Mouse (Mus musculus) natural killer cell, adult 2 months (primary cell): ENCODE measurements around the gene Pkd1l1.

Experiments
- DNase-seq, 2 experiments: peaks; one replicate each; pipeline ENCODE4 v3.0.0; 2022; ENCODE audit warnings: low spot score in 2 of 2

The Pkd1l1 gene

DNA sequence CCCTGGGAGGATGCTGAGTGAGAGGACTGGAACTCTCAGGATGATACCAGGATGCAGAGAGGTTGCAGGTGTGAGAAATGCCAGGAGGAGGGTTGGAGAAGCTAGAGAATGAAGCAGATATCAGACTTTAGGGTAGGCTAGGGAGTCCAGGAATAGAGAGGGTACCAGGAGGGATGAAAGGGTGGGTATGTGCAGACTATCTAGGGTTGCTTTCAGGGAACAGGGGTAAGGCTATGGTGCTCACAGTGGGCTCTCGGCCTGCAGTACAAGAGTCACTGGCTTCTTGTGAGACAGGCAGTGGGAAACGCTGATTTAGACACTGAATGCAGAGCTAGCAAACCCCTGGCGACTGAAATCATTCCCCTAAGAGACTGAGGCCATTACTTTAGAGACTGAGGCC lies at the start of gene Pkd1l1:
TSS of gene Pkd1l1 (minus strand) at position 101 of the 400 bp plus-strand sequence.
- no peak for DNase-seq

DNA sequence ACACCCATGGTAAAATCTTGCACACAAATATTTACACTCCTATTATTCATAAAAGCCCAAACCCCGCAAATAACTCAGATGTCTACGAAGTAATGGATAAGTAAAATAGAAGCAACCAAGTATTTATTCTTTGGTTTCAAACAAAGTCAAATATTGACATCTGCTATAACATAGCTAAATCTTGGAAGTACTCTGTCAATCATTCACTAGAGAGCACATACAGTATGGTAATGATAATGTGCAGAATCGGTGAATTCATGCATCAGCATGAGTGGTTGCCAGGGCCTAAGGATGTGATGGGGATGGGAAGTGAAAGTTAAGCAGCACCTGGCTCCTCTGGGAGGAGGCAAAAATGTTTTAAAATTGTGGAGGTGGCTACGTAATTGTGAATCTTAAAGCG lies 47.1 kb upstream of the Pkd1l1 start:
- no peak for DNase-seq

DNA sequence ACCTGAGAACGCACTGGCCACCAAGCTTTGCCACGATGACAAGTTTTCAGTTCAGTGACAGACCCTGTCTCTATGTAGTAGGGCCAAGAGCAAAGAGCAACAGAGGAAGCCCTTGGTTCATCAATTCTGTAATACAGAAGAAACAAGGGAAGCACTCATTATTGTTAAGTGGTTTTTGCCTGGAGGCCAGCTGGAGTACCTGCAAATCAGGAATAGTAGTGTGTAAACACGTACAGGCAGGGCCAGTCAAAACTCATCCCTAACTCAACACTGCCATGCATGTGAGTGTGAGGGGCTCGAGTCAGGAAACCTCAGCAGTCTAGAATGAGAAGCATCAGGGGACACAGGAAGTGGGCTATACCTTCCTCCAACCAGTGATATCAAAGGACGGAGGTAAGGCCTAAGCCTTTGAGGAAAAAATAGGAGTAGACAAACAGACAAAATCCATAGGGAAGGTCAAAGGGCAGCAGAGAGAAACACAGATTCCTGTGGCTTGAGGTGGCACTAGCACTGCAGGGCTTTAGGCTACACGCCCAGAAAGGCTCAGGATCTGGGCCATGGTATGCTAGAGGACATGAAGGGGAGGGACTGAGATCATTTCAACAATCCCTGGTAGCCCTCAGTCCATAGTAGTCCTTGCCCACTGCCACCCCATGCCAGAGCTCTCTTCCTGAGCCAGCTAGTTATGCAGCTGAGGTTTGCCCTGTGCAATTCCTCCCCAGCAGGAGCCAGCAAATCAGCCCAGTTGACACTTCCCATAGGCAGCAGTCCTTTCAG lies 45.6 kb upstream of the Pkd1l1 start:
- no peak for DNase-seq

DNA sequence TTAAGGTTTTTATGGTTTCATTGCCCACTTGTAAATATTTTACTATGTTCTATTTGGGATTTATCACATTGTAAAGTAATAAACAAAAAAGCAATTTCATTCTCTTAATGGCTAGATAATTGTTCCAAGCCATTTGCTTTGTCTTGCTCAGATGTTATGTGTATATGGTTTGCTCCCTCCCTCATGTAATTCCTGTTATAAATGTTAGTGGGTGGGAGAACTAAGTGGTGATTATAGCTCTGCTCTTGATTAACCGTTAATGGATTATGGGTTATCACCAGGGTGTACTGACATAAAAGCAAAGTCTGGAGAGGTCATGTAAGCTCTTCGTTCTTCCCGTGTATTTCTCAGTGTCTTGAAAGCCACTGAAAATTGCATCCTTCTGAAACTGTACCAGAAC lies 41.7 kb upstream of the Pkd1l1 start:
- DNase-seq: no peak

DNA sequence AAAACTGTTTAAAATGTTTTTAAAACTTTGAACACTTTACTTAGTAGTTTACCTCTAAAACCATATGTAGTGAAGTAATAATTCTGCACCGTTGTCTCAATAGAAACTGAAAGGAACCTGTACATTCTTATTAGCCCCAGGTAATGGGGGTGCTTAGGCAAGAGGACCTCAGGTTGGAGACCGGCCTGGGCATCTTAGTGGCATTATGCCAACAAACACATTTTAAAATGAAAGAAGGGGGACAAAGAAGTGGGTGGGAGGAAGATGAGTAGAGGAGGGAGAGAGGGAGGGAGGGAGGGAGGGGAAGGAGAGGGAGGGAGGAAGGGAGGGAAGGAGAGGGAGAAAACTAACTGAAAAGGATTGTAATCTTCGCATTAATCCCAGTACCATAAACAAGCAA lies 38.3 kb upstream of the Pkd1l1 start:
- no peak for DNase-seq

DNA sequence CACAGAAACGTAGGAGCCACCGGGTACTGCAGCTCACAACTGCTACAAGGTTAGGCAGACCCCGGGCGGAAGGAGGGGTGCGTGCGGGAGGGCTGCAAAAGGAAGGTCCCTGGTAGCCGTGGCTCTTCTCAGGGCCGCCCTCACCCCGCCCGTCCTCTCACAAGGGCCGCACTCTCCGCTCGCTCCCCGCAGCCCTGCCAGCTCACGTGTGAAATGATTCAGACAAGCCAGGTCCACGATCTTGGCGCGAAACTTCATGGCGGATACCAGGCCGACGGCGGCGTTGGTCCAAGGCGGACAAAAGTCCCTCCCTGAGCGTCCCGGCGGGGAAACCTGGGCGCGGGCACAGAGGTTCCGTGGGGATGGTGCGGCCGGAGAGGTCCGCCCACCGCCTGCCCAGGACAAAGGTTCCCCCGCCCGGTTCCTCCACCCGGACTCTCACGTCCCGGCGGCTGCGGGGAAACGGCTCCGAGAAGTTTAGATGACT lies 37.8 kb upstream of the Pkd1l1 start, which contains the start of gene Hus1:
TSS of gene Hus1 (minus strand) at position 339 of the 487 bp plus-strand sequence.
- DNase-seq: peak; percentile 68 to 77

DNA sequence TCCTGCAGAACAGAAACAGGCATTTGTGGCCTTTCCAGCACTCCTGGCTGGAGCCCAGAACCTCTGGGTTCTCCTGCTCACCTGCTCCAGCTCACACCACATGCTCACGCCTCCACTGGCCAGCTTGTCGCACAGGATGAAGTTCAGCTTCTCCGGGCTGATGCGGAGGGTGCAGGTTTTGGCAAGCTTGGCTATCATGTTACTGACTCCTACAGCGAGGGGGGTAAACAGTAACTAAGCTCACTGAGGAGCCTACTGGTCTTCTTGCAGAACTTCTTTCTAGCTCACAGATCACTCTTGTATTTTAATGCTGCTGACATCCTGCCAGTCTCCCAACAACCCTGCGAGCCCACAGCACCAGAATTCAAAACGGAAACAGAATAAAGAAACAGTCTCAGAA lies 37.4 kb upstream of the Pkd1l1 start:
- DNase-seq: no peak

DNA sequence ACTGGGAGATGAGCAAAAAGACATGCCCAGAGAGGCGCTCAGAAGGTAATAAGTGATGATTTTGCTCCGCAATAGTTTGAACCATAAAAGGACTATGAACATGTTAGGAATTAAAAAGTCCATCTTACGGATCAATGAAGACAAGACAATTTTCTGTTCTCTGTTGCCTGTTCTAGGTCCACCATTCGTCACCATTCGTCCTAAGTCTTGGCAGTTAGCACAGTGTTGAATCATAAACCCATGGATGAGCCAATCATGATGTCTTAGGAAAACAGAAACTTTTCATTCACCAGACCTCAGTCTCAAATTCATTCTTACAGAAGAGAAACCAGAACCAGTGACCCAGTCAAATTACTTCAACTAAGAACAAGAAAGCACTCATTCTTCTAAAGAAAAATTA lies 35.7 kb upstream of the Pkd1l1 start:
- no peak for DNase-seq

DNA sequence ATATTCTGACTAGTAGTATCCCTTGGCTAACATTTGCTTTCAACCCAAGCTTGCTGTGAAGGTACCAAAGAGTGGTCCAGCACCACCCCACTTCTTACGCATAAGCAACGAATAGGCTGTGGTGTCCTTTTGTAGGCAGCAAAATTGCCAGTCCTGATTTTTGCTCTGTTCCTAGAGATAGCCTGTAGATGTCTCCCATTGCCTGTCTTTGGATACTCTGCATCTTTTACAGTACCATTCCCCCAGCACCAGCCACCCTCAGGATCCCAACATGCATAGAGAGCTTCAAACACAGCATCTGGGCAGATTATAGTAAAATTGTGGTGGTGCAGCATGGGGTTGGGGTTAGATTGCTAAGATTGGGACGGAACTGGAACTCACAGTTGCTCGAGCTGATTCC lies 15.0 kb upstream of the Pkd1l1 start:
- no peak for DNase-seq

DNA sequence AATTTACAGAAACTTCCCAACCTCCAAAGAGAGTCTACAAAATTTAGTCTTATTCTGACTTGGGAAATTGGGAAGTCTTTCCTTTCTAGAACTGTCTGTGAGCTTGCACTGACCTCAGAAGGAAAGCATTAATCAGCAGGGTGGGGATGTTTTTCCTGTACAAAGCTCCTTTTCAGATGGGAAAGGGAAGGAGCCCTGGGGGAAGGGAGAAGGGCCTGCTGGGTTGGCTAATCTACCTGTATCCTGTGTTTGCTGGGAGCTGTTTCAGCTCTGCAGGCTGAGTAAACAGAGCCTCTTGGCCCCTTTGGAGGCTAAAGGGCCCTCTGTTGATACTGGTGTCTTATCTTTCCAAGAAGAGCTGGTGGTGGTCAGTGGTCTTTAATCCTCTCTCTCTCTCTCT lies 13.0 kb upstream of the Pkd1l1 start:
- DNase-seq: no peak

DNA sequence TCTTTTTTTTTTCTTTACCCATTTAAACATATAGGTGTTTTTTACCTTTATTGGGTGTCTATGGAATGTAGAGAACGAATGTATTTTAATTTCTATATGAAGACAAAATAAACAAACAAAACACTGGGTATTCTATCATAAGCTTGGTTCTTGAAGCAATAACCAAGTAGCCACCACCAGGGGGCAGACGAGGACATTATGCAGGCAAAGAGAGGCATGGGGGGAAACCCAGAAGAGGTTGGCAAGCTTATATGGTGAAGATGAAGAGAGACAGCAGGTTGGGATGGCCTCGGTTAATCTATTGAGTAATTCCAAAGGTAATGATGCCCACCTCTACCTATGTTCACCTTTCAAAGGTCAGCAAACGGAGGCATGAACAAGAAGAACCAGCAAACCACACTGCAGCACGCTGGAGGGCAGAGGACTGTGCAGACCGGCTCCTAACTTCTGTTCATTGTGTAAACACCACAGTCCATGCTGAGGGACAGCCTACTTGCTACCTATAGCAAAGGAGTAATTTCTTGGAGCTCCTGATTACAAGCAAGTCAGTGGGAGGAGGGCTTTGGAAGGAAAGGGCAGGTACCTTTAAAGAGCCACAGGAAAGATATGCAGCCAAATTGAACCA lies 10.3 kb upstream of the Pkd1l1 start:
- peak; percentile 11 to 54 for DNase-seq

DNA sequence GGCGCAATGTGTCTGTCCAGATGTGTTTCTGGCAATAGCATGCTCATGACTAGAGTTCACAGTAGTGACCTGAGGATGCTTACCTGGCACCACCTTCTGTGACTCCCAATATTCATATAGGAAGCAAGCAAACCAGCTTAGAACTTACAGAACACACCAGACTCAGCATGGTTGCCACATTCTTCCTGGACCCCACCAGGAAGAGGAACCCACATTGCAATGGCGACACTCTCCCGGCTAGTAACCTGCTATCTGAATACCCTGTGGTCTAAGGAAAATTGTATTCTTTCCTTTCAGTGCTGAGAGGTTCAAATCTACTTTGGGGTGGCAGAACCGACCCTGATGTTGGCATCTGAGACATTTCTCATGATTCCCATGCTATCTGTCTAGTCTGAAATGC lies 5.1 kb upstream of the Pkd1l1 start:
- DNase-seq: no peak

DNA sequence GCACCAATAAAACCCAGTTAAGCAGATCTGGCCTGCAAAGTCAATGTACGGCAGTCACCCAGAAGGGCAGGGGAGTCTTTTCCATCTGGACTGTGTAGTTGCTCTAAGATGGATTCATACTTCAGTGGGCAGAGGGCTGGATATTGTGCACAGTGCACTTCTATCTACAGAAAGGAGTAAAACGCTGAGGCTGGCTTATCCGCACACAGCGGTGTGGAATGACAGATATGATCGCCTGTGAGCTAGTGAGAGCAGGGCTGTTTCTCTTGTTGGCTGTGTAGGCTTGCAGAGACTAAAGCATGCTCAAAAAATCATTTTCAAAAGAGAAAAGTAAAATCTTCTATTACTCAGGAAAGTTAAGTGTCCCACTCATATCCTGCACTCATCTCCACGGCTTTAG lies 973 bp downstream of the Pkd1l1 start:
- no peak for DNase-seq

DNA sequence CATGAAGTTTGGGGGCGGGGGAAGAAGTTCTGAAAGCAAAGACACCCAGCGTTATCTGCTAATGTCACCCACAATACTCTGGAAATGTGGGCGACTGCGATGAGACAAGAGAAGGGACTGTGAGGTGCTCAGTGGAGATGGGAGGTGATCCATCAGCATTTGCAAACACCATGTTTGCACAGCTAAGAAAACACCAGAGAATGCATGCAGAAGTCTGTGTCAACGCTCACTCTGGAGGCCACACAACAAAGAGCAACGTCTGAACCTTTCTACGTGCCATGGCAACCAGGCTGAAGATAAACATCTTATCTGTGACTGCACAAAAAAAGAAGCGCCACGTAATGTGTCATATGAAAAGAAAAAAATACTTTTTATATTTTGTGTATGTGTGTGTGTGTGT lies 2.6 kb downstream of the Pkd1l1 start:
- DNase-seq: no peak

DNA sequence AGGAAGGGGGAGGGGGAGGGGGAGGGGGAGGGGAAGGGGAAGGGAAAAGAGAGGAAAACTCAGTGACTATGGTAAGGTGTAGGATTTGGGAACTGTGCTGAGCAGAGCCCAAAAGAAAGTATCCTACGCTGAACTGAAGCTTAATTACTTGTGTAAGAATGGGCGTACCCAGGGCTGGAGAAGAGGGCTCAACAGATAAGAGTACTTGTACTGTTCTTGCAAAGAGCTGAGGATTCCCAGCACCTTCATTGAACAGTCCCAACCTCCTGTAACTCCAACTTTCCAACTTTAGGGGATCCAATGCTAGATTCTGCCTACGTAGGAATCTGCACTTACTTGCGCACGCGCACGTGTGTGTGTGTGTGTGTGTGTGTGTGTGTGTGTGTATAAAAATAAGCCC lies 5.0 kb downstream of the Pkd1l1 start:
- DNase-seq: no peak

DNA sequence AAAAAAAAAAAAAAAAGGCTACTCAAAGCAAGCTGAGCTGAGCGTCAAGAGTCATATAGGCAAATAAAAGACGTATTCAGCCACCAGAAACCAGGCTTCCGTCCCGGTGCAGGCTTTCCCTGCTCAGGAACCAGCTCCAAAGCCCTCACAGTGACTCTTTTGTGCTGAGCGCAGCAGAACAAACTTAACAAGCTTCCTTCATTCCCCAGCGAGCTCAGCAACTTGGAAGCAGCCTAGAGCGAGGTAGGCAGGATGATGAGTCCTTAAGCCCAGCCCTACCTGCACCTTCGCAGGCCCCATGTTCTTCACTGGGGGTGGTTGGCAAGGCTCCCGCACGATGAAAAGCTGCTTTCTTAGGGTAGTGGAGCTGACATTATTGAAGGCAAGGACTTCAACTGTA lies 14.5 kb downstream of the Pkd1l1 start:
- no peak for DNase-seq

DNA sequence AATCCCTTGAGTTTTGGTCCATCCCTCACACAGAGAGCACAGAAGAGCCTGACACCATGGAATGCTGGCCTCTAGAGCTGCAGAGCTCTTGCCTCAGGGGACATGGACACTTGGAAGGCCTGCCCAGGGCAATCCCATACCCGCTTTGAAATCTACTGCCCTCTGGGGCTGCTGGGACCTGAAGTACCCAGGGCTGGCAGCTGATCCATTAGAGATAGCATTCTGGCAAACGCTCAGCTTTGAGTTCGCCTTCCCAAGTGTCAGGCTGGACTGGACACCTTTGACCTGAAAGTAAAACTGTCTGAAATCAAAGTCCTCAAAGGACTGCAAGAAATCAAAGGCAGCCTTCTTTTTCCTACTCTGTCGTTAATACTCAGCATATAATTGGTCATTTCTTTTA lies 15.0 kb downstream of the Pkd1l1 start:
- no peak for DNase-seq

DNA sequence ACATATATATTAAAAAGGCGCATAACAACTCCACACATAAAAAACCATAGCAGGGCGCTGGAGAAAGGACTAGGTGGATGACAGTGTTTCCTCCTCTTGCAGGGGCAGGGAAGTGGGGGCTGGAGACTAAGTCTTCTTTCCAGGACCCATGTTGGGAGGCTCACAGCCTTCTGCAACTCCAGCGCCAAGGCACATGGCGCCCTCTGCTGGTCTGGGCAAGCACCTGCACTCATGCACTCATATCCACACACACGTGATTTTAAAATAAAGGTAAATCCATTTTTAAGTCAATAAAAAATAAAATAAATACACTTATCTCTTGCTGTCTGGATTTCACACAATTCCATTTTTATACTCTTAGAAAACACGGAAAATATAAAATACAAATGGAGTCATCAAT lies 16.0 kb downstream of the Pkd1l1 start:
- no peak for DNase-seq

DNA sequence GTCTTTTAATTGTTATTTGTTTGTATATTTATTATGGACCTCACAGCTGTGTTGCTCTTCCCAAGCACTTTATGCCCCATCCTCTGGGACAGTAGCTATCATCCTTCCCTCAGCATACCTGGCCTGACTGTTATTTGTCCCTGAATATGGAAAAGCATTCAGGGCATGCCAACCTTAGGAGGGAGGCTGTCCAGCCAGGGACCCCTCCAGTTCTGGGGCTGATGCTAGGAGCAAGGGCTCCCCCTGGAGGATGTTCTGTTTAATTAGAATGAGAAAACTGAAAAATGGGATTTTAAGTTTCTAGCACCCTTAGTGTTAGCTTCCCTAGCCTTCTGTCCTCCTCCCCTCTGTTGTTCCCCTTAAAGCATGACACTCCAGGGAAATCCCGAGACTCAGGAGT lies 17.4 kb downstream of the Pkd1l1 start:
- no peak for DNase-seq

DNA sequence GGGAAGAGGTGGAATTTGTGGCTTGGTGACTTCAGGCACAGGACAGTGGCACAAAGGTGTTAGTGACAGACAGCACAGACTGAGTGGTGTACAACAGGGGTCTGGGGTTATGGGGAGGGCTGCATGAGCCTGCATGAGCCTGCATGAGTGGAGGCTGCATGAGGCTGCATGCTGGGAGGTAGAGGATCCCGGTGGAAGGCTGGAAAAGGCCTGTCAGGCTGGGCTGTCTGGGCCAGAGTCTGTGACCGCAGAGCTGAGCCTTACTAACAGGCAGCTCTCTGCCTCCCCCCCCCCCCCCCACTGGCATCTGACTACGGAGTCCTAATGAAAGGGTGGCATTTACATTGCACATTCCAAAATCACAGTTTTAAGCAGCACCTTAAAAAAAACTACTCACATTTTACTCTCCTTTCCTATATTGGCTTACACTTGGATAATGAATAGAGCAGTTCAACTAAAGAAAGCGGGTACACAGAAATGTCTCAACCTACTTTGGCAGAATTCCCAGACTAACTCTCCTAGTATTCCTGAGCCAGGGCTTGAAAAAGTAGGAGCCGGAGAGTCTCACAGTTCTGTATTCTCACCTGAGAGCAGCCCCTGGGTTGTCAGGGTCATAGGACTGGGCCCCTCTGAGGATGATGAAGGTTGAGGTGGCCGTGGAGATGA lies 23.2 kb downstream of the Pkd1l1 start:
- DNase-seq: no peak

DNA sequence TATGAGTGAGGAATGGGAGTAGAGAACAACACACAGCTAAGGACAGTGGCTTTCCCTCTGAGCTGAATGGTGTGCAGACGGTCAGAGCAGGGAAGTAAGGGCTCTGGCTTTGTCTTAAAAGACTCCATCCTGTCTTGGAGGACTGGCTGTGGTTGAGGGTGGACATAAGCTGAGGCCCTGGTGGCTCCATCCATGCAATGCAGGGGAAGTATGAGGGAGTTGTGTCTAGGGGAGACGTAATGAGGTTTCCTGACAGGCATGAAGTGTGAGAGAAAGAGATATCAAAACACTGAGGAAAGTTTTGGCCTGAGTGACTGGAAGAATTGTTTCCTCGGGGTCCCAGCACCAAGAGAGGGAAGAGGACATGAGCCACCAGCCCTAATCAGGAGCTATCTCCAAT lies 24.2 kb downstream of the Pkd1l1 start:
- no peak for DNase-seq

DNA sequence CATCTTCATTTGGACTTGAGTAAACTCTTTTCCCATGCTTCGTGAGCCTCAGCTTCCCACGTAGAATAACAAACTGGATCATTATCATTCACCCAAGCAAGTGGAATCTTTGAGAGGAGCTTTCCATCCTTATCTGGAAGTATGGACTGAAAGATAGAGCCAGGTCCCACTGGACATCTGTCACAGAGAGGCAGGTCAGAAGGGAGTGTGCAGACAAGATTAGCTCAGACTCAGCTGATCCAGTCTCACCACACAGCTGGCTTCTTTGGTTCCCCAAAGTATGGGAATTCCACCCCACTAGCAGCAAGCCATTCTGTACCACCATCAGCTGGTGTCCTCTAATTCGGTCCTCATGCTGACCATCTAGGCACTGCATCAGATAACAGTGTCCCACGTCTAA lies 29.0 kb downstream of the Pkd1l1 start:
- no peak for DNase-seq

DNA sequence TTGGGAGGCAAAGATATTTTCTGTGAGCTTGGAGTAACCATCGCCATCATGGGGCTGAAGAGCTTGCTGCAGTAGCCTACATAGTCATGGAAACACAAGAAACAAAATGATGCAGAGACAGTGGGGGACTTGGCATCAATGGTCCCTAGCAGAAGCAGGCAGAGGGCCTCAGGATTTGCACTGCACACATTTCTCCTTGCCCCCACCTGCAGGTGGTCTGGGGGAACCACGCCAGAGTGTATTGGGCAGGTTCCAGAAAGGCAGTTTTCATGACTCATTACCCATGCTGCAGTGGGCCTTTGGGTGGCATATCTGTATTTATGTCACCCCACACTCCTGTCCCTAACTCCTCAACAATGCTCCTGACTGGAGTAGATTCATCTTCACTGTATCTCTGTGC lies 30.6 kb downstream of the Pkd1l1 start:
- DNase-seq: no peak
